Mouse (Mus musculus): ENCODE measurements around the gene Lrriq3. TPM values are rescaled to one million over a fixed set of nuclear protein-coding genes. Genes with fewer than 3 reads are reported as not detected.

The Lrriq3 gene
- polyA plus RNA-seq, 2 experiments = 0.09 to 0.14 TPM

GRCm38 (mm10) chr3:155099266-155099665, 6.0 kb downstream of the Lrriq3 start:
- no peak for ATAC-seq (ENCODE audit: insufficient read depth)

GRCm38 (mm10) chr3:155105957-155106356, 12.7 kb downstream of the Lrriq3 start:
- WGBS (ENCODE audit: insufficient replicate concordance) = 45% methylated on average over 1 of the region's 1 CpGs
- no peak overlapping the region for H3K4me2 ChIP-seq (ENCODE audit: low read depth)

More at GRCm38 (mm10) chr3:155099266-155099665, 6.0 kb downstream of the Lrriq3 start:
- H3K27ac ChIP-seq = no peak overlapping the region
- H3K4me1 ChIP-seq (replicated peaks; ENCODE audit: control insufficient read depth in 2 of 2, insufficient read depth in 2 of 2, low read length in 1 of 2) = no peaks in the 10 kb centered on the region
- H3K9me3 ChIP-seq (ENCODE audit: control insufficient read depth, low read length) = no peaks in the 10 kb centered on the region
- no peak overlapping the region for H3K4me3 ChIP-seq (ENCODE audit: insufficient read depth in 1 of 2, low read depth in 2 of 2, low read length in 2 of 2)
- no peaks in the 10 kb centered on the region for H3K27me3 ChIP-seq (ENCODE audit: control insufficient read depth, insufficient read depth, low read length)
- TF ChIP-seq EP300 (IDR thresholded peaks at IDR 0.05; ENCODE audit: low read depth) (no peak), CTCF (IDR thresholded peaks at IDR 0.05; ENCODE audit: low read depth) (no peak)
- no peaks in the 10 kb centered on the region for H3K36me3 ChIP-seq (replicated peaks; ENCODE audit: control insufficient read depth, insufficient read depth, low read depth)
- no peak for DNase-seq (ENCODE audit: low read depth in 3 of 3, low spot score in 3 of 3)
- H3K4me2 ChIP-seq (ENCODE audit: low read depth) = no peak overlapping the region
- 70% methylated on average over 1 of the region's 1 CpGs for WGBS (ENCODE audit: insufficient replicate concordance)
- H3K9ac ChIP-seq (replicated peaks) = no peak overlapping the region

GRCm38 (mm10) chr3:155137737-155138136, 44.5 kb downstream of the Lrriq3 start:
- no peaks in the 10 kb centered on the region for H3K4me1 ChIP-seq (replicated peaks; ENCODE audit: control insufficient read depth in 2 of 2, insufficient read depth in 2 of 2, low read length in 1 of 2)
- H3K4me3 ChIP-seq (ENCODE audit: insufficient read depth in 1 of 2, low read depth in 2 of 2, low read length in 2 of 2) = no peak overlapping the region
- 65% methylated on average over 5 of the region's 5 CpGs for WGBS (ENCODE audit: insufficient replicate concordance)
- H3K27ac ChIP-seq = no peak overlapping the region
- H3K9me3 ChIP-seq (ENCODE audit: control insufficient read depth, low read length) = no peaks in the 10 kb centered on the region
- TF ChIP-seq EP300 (IDR thresholded peaks at IDR 0.05; ENCODE audit: low read depth) (no peak), CTCF (IDR thresholded peaks at IDR 0.05; ENCODE audit: low read depth) (no peak)
- H3K27me3 ChIP-seq (ENCODE audit: control insufficient read depth, insufficient read depth, low read length) = no peaks in the 10 kb centered on the region
- no peaks in the 10 kb centered on the region for H3K36me3 ChIP-seq (replicated peaks; ENCODE audit: control insufficient read depth, insufficient read depth, low read depth)
- ATAC-seq (ENCODE audit: insufficient read depth) (no peak), DNase-seq (ENCODE audit: low read depth in 3 of 3, low spot score in 3 of 3) (no peak)
- H3K9ac ChIP-seq (replicated peaks) = no peak overlapping the region
- H3K4me2 ChIP-seq (ENCODE audit: low read depth) = no peak overlapping the region

More at GRCm38 (mm10) chr3:155105957-155106356, 12.7 kb downstream of the Lrriq3 start:
- Histone ChIP-seq H3K27me3 (ENCODE audit: control insufficient read depth, insufficient read depth, low read length) (no peaks in the 10 kb centered on the region), H3K9me3 (ENCODE audit: control insufficient read depth, low read length) (no peaks in the 10 kb centered on the region), H3K27ac (no peak overlapping the region), H3K4me3 (ENCODE audit: insufficient read depth in 1 of 2, low read depth in 2 of 2, low read length in 2 of 2) (no peak overlapping the region), H3K36me3 (replicated peaks; ENCODE audit: control insufficient read depth, insufficient read depth, low read depth) (no peaks in the 10 kb centered on the region), H3K4me1 (replicated peaks; ENCODE audit: control insufficient read depth in 2 of 2, insufficient read depth in 2 of 2, low read length in 1 of 2) (no peaks in the 10 kb centered on the region), H3K9ac (replicated peaks) (no peak overlapping the region)
- TF ChIP-seq EP300 (IDR thresholded peaks at IDR 0.05; ENCODE audit: low read depth) = no peak
- TF ChIP-seq CTCF (IDR thresholded peaks at IDR 0.05; ENCODE audit: low read depth) = no peak
- ATAC-seq (ENCODE audit: insufficient read depth) (no peak), DNase-seq (ENCODE audit: low read depth in 3 of 3, low spot score in 3 of 3) (no peak)

- Histone ChIP-seq H3K4me1 (replicated peaks; ENCODE audit: control insufficient read depth in 2 of 2, insufficient read depth in 2 of 2, low read length in 1 of 2) (no peaks in the 10 kb centered on the region), H3K36me3 (replicated peaks; ENCODE audit: control insufficient read depth, insufficient read depth, low read depth) (no peaks in the 10 kb centered on the region), H3K27ac (no peak overlapping the region), H3K27me3 (ENCODE audit: control insufficient read depth, insufficient read depth, low read length) (no peaks in the 10 kb centered on the region), H3K4me2 (ENCODE audit: low read depth) (no peak overlapping the region), H3K9me3 (ENCODE audit: control insufficient read depth, low read length) (no peaks in the 10 kb centered on the region), H3K9ac (replicated peaks) (no peak overlapping the region), H3K4me3 (ENCODE audit: insufficient read depth in 1 of 2, low read depth in 2 of 2, low read length in 2 of 2) (no peak overlapping the region)
- DNase-seq (ENCODE audit: low read depth in 3 of 3, low spot score in 3 of 3) (no peak), ATAC-seq (ENCODE audit: insufficient read depth) (no peak)
- WGBS (ENCODE audit: insufficient replicate concordance) = 69% methylated on average over 11 of the region's 11 CpGs
- TF ChIP-seq EP300 (IDR thresholded peaks at IDR 0.05; ENCODE audit: low read depth) (no peak), CTCF (IDR thresholded peaks at IDR 0.05; ENCODE audit: low read depth) (no peak)
Observed at GRCm38 (mm10) chr3:155141047-155141446, 47.8 kb downstream of the Lrriq3 start.

GRCm38 (mm10) chr3:155144368-155144767, 51.1 kb downstream of the Lrriq3 start:
- H3K9me3 ChIP-seq (ENCODE audit: control insufficient read depth, low read length) = no peaks in the 10 kb centered on the region
- no peak overlapping the region for H3K4me3 ChIP-seq (ENCODE audit: insufficient read depth in 1 of 2, low read depth in 2 of 2, low read length in 2 of 2)
- no peak for TF ChIP-seq CTCF (IDR thresholded peaks at IDR 0.05; ENCODE audit: low read depth)
- no peak for TF ChIP-seq EP300 (IDR thresholded peaks at IDR 0.05; ENCODE audit: low read depth)
- WGBS (ENCODE audit: insufficient replicate concordance) = 65% methylated on average over 1 of the region's 1 CpGs
- H3K9ac ChIP-seq (replicated peaks) = no peak overlapping the region
- no peaks in the 10 kb centered on the region for H3K36me3 ChIP-seq (replicated peaks; ENCODE audit: control insufficient read depth, insufficient read depth, low read depth)
- H3K27me3 ChIP-seq (ENCODE audit: control insufficient read depth, insufficient read depth, low read length) = no peaks in the 10 kb centered on the region
- no peak for ATAC-seq (ENCODE audit: insufficient read depth)
- H3K27ac ChIP-seq = no peak overlapping the region
- DNase-seq (ENCODE audit: low read depth in 3 of 3, low spot score in 3 of 3) = no peak
- no peak overlapping the region for H3K4me2 ChIP-seq (ENCODE audit: low read depth)
- no peaks in the 10 kb centered on the region for H3K4me1 ChIP-seq (replicated peaks; ENCODE audit: control insufficient read depth in 2 of 2, insufficient read depth in 2 of 2, low read length in 1 of 2)

Data from liver, embryonic 14.5 days (tissue).